ENCODE assay signal across 26 mouse cellular contexts in genomic region chr8:94384166-94384565, GRCm38 (mm10). TPM values are rescaled to one million over a fixed set of nuclear protein-coding genes. Genes with fewer than 3 reads are reported as not detected.
A peak's percentile ranks its signal among the peaks of the same experiment; 100 is the strongest.
DNase-seq lines count a peak whose midpoint lies in the region; ATAC-seq and TF ChIP-seq lines count a peak whose summit lies in the region.
"Had no signal": no experiment of that assay in that cellular context is flagged by ENCODE, and none has a peak within 500 bp of the region (broad histone marks: within the 10 kb centered on the region; RNA-seq: fewer than 3 reads in every experiment).

No protein-coding gene starts in this region.

- no peak for DNase-seq in testis, postnatal 14 days (ENCODE audit: low spot score)
- DNase-seq in lung, postnatal 10 days, result no peak
- DNase-seq in spleen, adult 18-20 months, result no peak
- DNase-seq: adrenal gland, adult 8-10 months; adrenal gland, postnatal 25 days; cerebellum, adult 18-20 months; cerebellum, adult 9-10 months; cerebellum, postnatal 14 days; forebrain, postnatal 0 days; gastrocnemius, adult 2 months; gastrocnemius, postnatal 14 days had no signal

- 0 out of 2 replicates have a peak overlapping the region, but pooled peaks have one; percentile 44 for H3K9ac ChIP-seq in liver, embryonic 12.5 days
- H3K9ac ChIP-seq in liver, embryonic 15.5 days, result peak overlapping the region; percentile 13
- H3K9ac ChIP-seq in intestine, embryonic 16.5 days (ENCODE audit: low read depth, low read length), result no peak overlapping the region
- H3K9ac ChIP-seq: embryonic facial prominence, embryonic 12.5 days; embryonic facial prominence, embryonic 15.5 days; forebrain, postnatal 0 days; hindbrain, embryonic 12.5 days had no signal

- H3K27ac ChIP-seq in testis, adult 2 months (ENCODE audit: control insufficient read depth, insufficient read depth, low read depth, low read length), result no peak overlapping the region
- no peak overlapping the region for H3K27ac ChIP-seq in liver, embryonic 12.5 days
- peak overlapping the region; percentile 29; the same call in 1 of the 2 replicates for H3K27ac ChIP-seq in liver, embryonic 15.5 days (replicated peaks)
- H3K27ac ChIP-seq in intestine, embryonic 16.5 days (ENCODE audit: low read length), result no peak overlapping the region
- H3K27ac ChIP-seq: embryonic facial prominence, embryonic 12.5 days; embryonic facial prominence, embryonic 15.5 days; gastrocnemius, adult 2 months; hindbrain, embryonic 12.5 days had no signal

- peak overlapping the region; percentile 35 for H3K4me2 ChIP-seq in liver, embryonic 12.5 days
- peak overlapping the region; percentile 29; the same call in 1 of the 2 replicates for H3K4me2 ChIP-seq in liver, embryonic 15.5 days
- H3K4me2 ChIP-seq in intestine, embryonic 16.5 days (ENCODE audit: low read depth, low read length), result no peak overlapping the region
- H3K4me2 ChIP-seq: embryonic facial prominence, embryonic 12.5 days; embryonic facial prominence, embryonic 15.5 days; heart, embryonic 11.5 days; hindbrain, embryonic 12.5 days had no signal

- TF ChIP-seq CTCF in testis, adult 2 months (IDR thresholded peaks at IDR 0.05; ENCODE audit: control insufficient read depth, insufficient read depth, insufficient replicate concordance, low read depth, low read length), result no peak

- ATAC-seq in liver, embryonic 12.5 days, result no peak
- no peak for ATAC-seq in liver, embryonic 15.5 days (ENCODE audit: insufficient read depth)
- no peak for ATAC-seq in intestine, embryonic 16.5 days
- ATAC-seq: activated CD4-positive, CD25-positive, alpha-beta regulatory T cell, adult 4 months; CD4-positive, CD25-positive, alpha-beta regulatory T cell, adult 4 months; forebrain, embryonic 14.5 days; forebrain, postnatal 0 days; hindbrain, embryonic 16.5 days had no signal

- no peaks in the 10 kb centered on the region for H3K9me3 ChIP-seq in liver, embryonic 12.5 days (replicated peaks)
- H3K9me3 ChIP-seq in liver, embryonic 15.5 days (replicated peaks), result no peaks in the 10 kb centered on the region
- no peaks in the 10 kb centered on the region for H3K9me3 ChIP-seq in intestine, embryonic 16.5 days (ENCODE audit: control insufficient read depth, low read length)
- H3K9me3 ChIP-seq: embryonic facial prominence, embryonic 12.5 days; embryonic facial prominence, embryonic 15.5 days; hindbrain, embryonic 12.5 days had no signal

- no peaks in the 10 kb centered on the region for H3K27me3 ChIP-seq in testis, adult 2 months (ENCODE audit: control insufficient read depth, insufficient read depth, low read length)
- peaks cover 4% of the 10 kb centered on the region; the same call in 1 of the 2 replicates for H3K27me3 ChIP-seq in liver, embryonic 12.5 days (replicated peaks)
- 0 out of 2 replicates have a peak, but pooled peaks cover 13% of the 10 kb centered on the region for H3K27me3 ChIP-seq in liver, embryonic 15.5 days
- no peaks in the 10 kb centered on the region for H3K27me3 ChIP-seq in intestine, embryonic 16.5 days (replicated peaks; ENCODE audit: control insufficient read depth, insufficient read depth, low read length)
- H3K27me3 ChIP-seq: embryonic facial prominence, embryonic 12.5 days; embryonic facial prominence, embryonic 15.5 days; hindbrain, embryonic 12.5 days had no signal

- H3K4me1 ChIP-seq in testis, adult 2 months (ENCODE audit: control insufficient read depth, insufficient read depth, low read length), result peaks cover 4% of the 10 kb centered on the region
- H3K4me1 ChIP-seq in liver, embryonic 12.5 days, result peaks cover 40% of the 10 kb centered on the region
- H3K4me1 ChIP-seq in liver, embryonic 15.5 days (replicated peaks), result peaks cover 41% of the 10 kb centered on the region
- peaks cover 7% of the 10 kb centered on the region for H3K4me1 ChIP-seq in intestine, embryonic 16.5 days (ENCODE audit: control insufficient read depth, insufficient read depth, low read length)

- peak overlapping the region; percentile 23 for H3K4me3 ChIP-seq in testis, adult 2 months (ENCODE audit: control insufficient read depth, low read depth, low read length)
- no peak overlapping the region for H3K4me3 ChIP-seq in liver, embryonic 12.5 days
- H3K4me3 ChIP-seq in liver, embryonic 15.5 days (replicated peaks), result no peak overlapping the region
- H3K4me3 ChIP-seq in intestine, embryonic 16.5 days (ENCODE audit: low read length), result no peak overlapping the region
- H3K4me3 ChIP-seq: embryonic facial prominence, embryonic 12.5 days; embryonic facial prominence, embryonic 15.5 days; gastrocnemius, adult 2 months; hindbrain, embryonic 12.5 days had no signal

- 42% methylated on average over 7 of the region's 7 CpGs for WGBS in liver, embryonic 12.5 days (ENCODE audit: insufficient replicate concordance)
- WGBS in liver, embryonic 15.5 days (ENCODE audit: insufficient replicate concordance), result 33% methylated on average over 7 of the region's 7 CpGs
- 85% methylated on average over 7 of the region's 7 CpGs for WGBS in intestine, embryonic 16.5 days

- H3K36me3 ChIP-seq in testis, adult 2 months (ENCODE audit: control insufficient read depth, insufficient read depth, low read length), result no peaks in the 10 kb centered on the region
- H3K36me3 ChIP-seq in liver, embryonic 12.5 days, result peaks cover 5% of the 10 kb centered on the region
- peaks cover 7% of the 10 kb centered on the region for H3K36me3 ChIP-seq in liver, embryonic 15.5 days (replicated peaks)
- H3K36me3 ChIP-seq in intestine, embryonic 16.5 days (ENCODE audit: control insufficient read depth, insufficient read depth, low read length), result no peaks in the 10 kb centered on the region; the same call in 1 of the 2 replicates
- H3K36me3 ChIP-seq: embryonic facial prominence, embryonic 12.5 days; hindbrain, embryonic 12.5 days had no signal

- no peak for TF ChIP-seq POLR2A in testis, adult 2 months (IDR thresholded peaks at IDR 0.05; ENCODE audit: control insufficient read depth, low read depth, low read length)

RNA-seq across cellular contexts. Expression of gene Herpud1, which starts 2.1 kb away (rescaled TPM):
- 227 and 245 TPM in 2 replicates for polyA plus RNA-seq in testis, adult 2 months (2012; rRNA removed)
- 76.5 and 84.4 TPM in 2 replicates for polyA plus RNA-seq in liver, embryonic 12.5 days (2016; fragmentation: Nextera tagmentation; extraction: Ambion mirVana)
- 139 and 161 TPM in 2 replicates for polyA plus RNA-seq in liver, embryonic 15.5 days (2015; fragmentation: Nextera tagmentation; extraction: Ambion mirVana)
- polyA plus RNA-seq in intestine, embryonic 16.5 days (2015; fragmentation: Nextera tagmentation; extraction: Ambion mirVana), result 163 and 188 TPM in 2 replicates

RNA-seq across cellular contexts. Expression of gene Nlrc5, which starts 50.0 kb away (rescaled TPM):
- 7.3 and 8.2 TPM in 2 replicates for polyA plus RNA-seq in testis, adult 2 months (2012; rRNA removed)
- polyA plus RNA-seq in liver, embryonic 12.5 days (2016; fragmentation: Nextera tagmentation; extraction: Ambion mirVana), result 0.08 and 0.12 TPM in 2 replicates
- 0.35 and 0.62 TPM in 2 replicates for polyA plus RNA-seq in liver, embryonic 15.5 days (2015; fragmentation: Nextera tagmentation; extraction: Ambion mirVana)
- polyA plus RNA-seq in intestine, embryonic 16.5 days (2015; fragmentation: Nextera tagmentation; extraction: Ambion mirVana), result 0.27 and 0.43 TPM in 2 replicates
- polyA plus RNA-seq: heart, embryonic 11.5 days had no signal

RNA-seq across cellular contexts. Expression of gene Slc12a3, which starts 55.2 kb away (rescaled TPM):
- 0.99 and 1.4 TPM in 2 replicates for polyA plus RNA-seq in testis, adult 2 months (2012; rRNA removed)
- not detected in 2 replicates for polyA plus RNA-seq in liver, embryonic 12.5 days (2016; fragmentation: Nextera tagmentation; extraction: Ambion mirVana)
- 0.15 and 0.37 TPM in 2 replicates for polyA plus RNA-seq in liver, embryonic 15.5 days (2015; fragmentation: Nextera tagmentation; extraction: Ambion mirVana)
- 0.05 and 0.06 TPM in 2 replicates for polyA plus RNA-seq in intestine, embryonic 16.5 days (2015; fragmentation: Nextera tagmentation; extraction: Ambion mirVana)
- polyA plus RNA-seq: activated CD4-positive, CD25-positive, alpha-beta regulatory T cell, adult 4 months; C2C12; forebrain, embryonic 11.5 days; forebrain, embryonic 14.5 days; heart, embryonic 14.5 days; hindbrain, embryonic 12.5 days had no signal
